Mouse (Mus musculus): ENCODE measurements around the gene Sgk2.

Sgk2 gene

GRCm38 (mm10) chr2:162987218-162987617, at the start of gene Sgk2:
Gene Sgk2, plus strand, starts transcription at chr2:162987330.
- no peak for DNase-seq (ENCODE audit: low read depth, low spot score)

GRCm38 (mm10) chr2:162939562-162939961, 47.6 kb upstream of the Sgk2 start:
- no peak for DNase-seq (ENCODE audit: low read depth, low spot score)

- DNase-seq (ENCODE audit: low read depth, low spot score), result no peak
Observed at GRCm38 (mm10) chr2:162943148-162943846, 43.8 kb upstream of the Sgk2 start, which contains the start of gene L3mbtl1. Gene L3mbtl1, plus strand, starts transcription at chr2:162943472.

- DNase-seq (ENCODE audit: low read depth, low spot score), result peak; percentile 28
Observed at GRCm38 (mm10) chr2:162943931-162944330, 43.2 kb upstream of the Sgk2 start.

- DNase-seq (ENCODE audit: low read depth, low spot score), result no peak
Observed at GRCm38 (mm10) chr2:162946964-162947363, 40.2 kb upstream of the Sgk2 start.

GRCm38 (mm10) chr2:162947736-162948135, 39.4 kb upstream of the Sgk2 start:
- DNase-seq (ENCODE audit: low read depth, low spot score), result no peak

GRCm38 (mm10) chr2:162948221-162948620, 38.9 kb upstream of the Sgk2 start:
- no peak for DNase-seq (ENCODE audit: low read depth, low spot score)

GRCm38 (mm10) chr2:162950776-162951175, 36.4 kb upstream of the Sgk2 start:
- no peak for DNase-seq (ENCODE audit: low read depth, low spot score)

- no peak for DNase-seq (ENCODE audit: low read depth, low spot score)
Observed at GRCm38 (mm10) chr2:162956843-162957242, 30.3 kb upstream of the Sgk2 start.

GRCm38 (mm10) chr2:162961321-162961720, 25.8 kb upstream of the Sgk2 start:
- no peak for DNase-seq (ENCODE audit: low read depth, low spot score)

GRCm38 (mm10) chr2:162966734-162967133, 20.4 kb upstream of the Sgk2 start:
- no peak for DNase-seq (ENCODE audit: low read depth, low spot score)

- peak; percentile 53 for DNase-seq (ENCODE audit: low read depth, low spot score)
Observed at GRCm38 (mm10) chr2:162968357-162968756, 18.8 kb upstream of the Sgk2 start.

- no peak for DNase-seq (ENCODE audit: low read depth, low spot score)
Observed at GRCm38 (mm10) chr2:162969101-162969500, 18.0 kb upstream of the Sgk2 start.

- no peak for DNase-seq (ENCODE audit: low read depth, low spot score)
Observed at GRCm38 (mm10) chr2:162970896-162971295, 16.2 kb upstream of the Sgk2 start.

- DNase-seq (ENCODE audit: low read depth, low spot score), result no peak
Observed at GRCm38 (mm10) chr2:162972752-162973151, 14.4 kb upstream of the Sgk2 start.

GRCm38 (mm10) chr2:162973206-162973605, 13.9 kb upstream of the Sgk2 start:
- no peak for DNase-seq (ENCODE audit: low read depth, low spot score)

- no peak for DNase-seq (ENCODE audit: low read depth, low spot score)
Observed at GRCm38 (mm10) chr2:162973637-162974036, 13.5 kb upstream of the Sgk2 start.

GRCm38 (mm10) chr2:162975157-162975775, 11.9 kb upstream of the Sgk2 start:
- DNase-seq (ENCODE audit: low read depth, low spot score), result no peak

- DNase-seq (ENCODE audit: low read depth, low spot score), result no peak
Observed at GRCm38 (mm10) chr2:162976001-162976400, 11.1 kb upstream of the Sgk2 start.

GRCm38 (mm10) chr2:162984381-162984780, 2.7 kb upstream of the Sgk2 start:
- no peak for DNase-seq (ENCODE audit: low read depth, low spot score)

- no peak for DNase-seq (ENCODE audit: low read depth, low spot score)
Observed at GRCm38 (mm10) chr2:162985923-162986322, 1.2 kb upstream of the Sgk2 start.

GRCm38 (mm10) chr2:162986764-162987163, 366 bp upstream of the Sgk2 start:
- no peak for DNase-seq (ENCODE audit: low read depth, low spot score)

- no peak for DNase-seq (ENCODE audit: low read depth, low spot score)
Observed at GRCm38 (mm10) chr2:162988235-162988634, 1.1 kb downstream of the Sgk2 start.

Measured in CD4-positive helper T cell, adult 2 months (primary cell).